Mouse (Mus musculus): ENCODE data around the gene Ugt1a1. TPM values are rescaled to one million over a fixed set of nuclear protein-coding genes. Genes with fewer than 3 reads are reported as not detected.

Ugt1a1 gene
- polyA plus RNA-seq, 1 experiment = 1.8 TPM

DNA sequence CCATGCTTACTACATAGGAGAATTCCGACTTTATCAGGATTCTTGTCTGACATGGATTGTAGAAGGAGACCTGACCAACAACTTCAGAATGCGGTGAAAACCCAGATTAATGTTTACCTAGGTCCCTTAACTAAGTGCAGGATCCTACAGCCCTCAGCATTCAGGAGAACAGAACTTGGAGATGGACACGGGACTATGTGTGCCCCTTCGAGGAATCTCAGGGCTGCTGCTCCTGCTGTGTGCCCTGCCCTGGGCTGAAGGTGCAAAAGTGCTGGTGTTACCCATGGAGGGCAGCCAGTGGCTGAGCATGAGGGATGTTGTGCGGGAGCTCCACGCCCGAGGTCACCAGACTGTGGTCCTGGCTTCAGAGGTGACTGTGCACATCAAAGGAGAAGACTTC, 11.3 kb upstream of the Ugt1a1 start, which contains the start of gene Ugt1a2:
Gene Ugt1a2 (plus strand): TSS at position 146 of the 400 bp plus-strand sequence.
- 86% methylated on average over 7 of the region's 7 CpGs for WGBS

DNA sequence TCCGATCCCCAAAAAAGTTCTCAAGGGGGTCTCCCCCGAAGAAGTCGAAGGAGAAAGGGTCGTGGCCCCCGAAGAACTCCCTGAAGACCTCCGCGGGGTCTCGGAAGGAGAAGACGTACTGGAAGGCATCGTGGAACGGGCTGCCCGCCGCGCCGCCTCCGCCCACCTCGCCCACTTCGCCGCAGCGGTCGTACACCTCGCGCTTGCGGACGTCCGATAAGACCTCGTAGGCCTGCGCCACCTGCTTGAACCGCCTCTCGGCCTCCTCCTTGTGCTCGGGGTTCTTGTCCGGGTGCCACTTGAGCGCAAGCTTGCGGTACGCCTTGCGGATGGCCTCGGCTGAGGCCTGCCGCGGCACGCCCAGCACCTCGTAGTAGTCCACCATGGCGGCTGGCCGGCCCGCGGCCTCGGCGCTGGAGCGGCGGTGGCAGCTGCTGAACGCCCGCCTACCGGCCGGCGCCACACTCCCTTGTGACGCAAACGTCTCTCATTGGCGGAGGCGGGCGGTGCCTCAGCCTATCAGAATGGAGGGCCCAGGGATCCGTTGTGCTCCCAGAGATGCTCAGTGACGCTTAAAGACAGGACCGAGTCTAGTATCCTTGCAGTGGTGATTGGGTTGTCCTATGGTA, 6.4 kb upstream of the Ugt1a1 start, which contains the start of gene Dnajb3:
Gene Dnajb3 (minus strand): TSS at position 489 of the 629 bp plus-strand sequence.
- Histone ChIP-seq H3K27ac (ENCODE audit: control insufficient read depth, insufficient read depth, low read depth, low read length, poor library complexity) (peak within 1 kb of the TSS; percentile 81), H3K4me1 (ENCODE audit: control insufficient read depth, insufficient read depth, low read length) (no peaks in the 10 kb centered on the region; the same call in 1 of the 2 replicates), H3K4me3 (replicated peaks; ENCODE audit: control insufficient read depth, low read depth, low read length) (peak within 1 kb of the TSS; percentile 65)
- 25% methylated on average over 62 of the region's 62 CpGs for WGBS
- peak; percentile 92; the same call in 1 of the 2 replicates for TF ChIP-seq POLR2A (IDR thresholded peaks at IDR 0.05; ENCODE audit: borderline replicate concordance, control insufficient read depth, low read depth, low read length)
- TF ChIP-seq CTCF (IDR thresholded peaks at IDR 0.05; ENCODE audit: control insufficient read depth, insufficient read depth, low read length) = no peak

More for the DNA sequence above, 11.3 kb upstream of the Ugt1a1 start, which contains the start of gene Ugt1a2:
- Histone ChIP-seq H3K27ac (ENCODE audit: control insufficient read depth, insufficient read depth, low read depth, low read length, poor library complexity) (no peak within 1 kb of the TSS), H3K4me1 (ENCODE audit: control insufficient read depth, insufficient read depth, low read length) (no peaks in the 10 kb centered on the region), H3K4me3 (replicated peaks; ENCODE audit: control insufficient read depth, low read depth, low read length) (no peak within 1 kb of the TSS)
- no peak for TF ChIP-seq CTCF (IDR thresholded peaks at IDR 0.05; ENCODE audit: control insufficient read depth, insufficient read depth, low read length)
- TF ChIP-seq POLR2A (IDR thresholded peaks at IDR 0.05; ENCODE audit: borderline replicate concordance, control insufficient read depth, low read depth, low read length) = no peak

DNA sequence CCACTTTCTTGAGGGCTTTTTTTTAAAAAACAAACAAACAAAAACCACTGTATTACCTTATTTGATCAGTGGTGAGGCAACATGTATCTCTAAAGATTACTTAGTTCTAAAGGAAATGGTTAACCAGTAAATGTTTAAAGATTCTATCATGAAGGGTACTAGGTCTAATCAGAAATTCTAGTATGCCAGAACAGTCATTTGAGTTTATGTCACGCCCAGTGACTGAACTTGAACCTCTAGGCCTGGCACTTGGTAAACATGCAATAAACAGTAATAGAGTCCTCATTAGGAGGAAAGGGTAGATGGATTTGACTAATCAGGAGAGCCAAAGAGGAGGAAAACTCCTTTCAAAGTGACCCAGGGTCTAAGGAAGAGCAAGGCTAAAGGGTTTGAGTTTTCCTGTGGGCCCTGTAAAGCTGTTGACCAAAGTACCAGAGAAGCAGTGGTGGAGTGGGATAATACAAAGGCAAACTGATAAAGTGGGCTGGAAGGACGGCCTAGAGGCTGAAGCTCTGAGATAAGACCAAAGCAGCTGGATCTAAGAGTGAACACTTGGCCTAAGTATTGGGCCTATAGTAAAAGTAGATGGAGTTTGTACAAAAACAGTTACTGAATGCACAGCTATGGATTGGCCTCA, 4.8 kb upstream of the Ugt1a1 start:
- no peaks in the 10 kb centered on the region; the same call in 1 of the 2 replicates for H3K4me1 ChIP-seq (ENCODE audit: control insufficient read depth, insufficient read depth, low read length)
- 50% methylated on average over 2 of the region's 2 CpGs for WGBS
- TF ChIP-seq POLR2A (IDR thresholded peaks at IDR 0.05; ENCODE audit: borderline replicate concordance, control insufficient read depth, low read depth, low read length) = no peak
- no peak for TF ChIP-seq CTCF (IDR thresholded peaks at IDR 0.05; ENCODE audit: control insufficient read depth, insufficient read depth, low read length)
- peak overlapping the region; percentile 29; the same call in 1 of the 2 replicates for H3K27ac ChIP-seq (ENCODE audit: control insufficient read depth, insufficient read depth, low read depth, low read length, poor library complexity)
- no peak overlapping the region for H3K4me3 ChIP-seq (replicated peaks; ENCODE audit: control insufficient read depth, low read depth, low read length)

DNA sequence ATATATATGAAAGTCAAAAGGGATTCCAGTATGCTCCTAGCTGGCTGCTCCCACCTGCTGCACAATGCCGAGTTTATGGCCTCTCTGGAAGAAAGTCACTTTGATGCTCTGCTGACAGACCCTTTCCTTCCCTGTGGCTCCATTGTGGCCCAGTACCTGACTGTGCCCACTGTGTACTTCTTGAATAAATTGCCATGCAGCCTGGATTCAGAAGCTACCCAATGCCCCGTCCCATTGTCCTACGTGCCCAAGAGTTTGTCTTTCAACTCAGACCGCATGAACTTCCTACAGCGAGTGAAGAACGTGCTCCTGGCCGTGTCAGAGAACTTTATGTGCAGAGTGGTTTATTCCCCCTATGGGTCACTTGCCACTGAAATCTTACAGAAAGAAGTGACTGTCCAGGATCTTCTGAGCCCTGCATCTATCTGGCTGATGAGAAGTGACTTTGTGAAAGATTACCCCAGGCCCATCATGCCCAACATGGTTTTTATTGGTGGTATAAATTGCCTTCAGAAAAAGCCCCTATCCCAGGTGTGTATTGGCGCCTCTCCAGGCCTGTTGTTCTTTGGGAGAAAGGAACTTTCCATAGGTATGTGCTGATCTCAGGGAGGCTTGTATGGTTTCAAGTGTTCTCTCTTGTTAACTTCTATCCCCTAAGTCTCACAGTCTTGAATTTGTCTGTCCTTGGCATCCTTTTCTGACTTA, 734 bp downstream of the Ugt1a1 start:
- no peaks in the 10 kb centered on the region; the same call in 1 of the 2 replicates for H3K4me1 ChIP-seq (ENCODE audit: control insufficient read depth, insufficient read depth, low read length)
- 60% methylated on average over 8 of the region's 8 CpGs for WGBS
- no peak overlapping the region for H3K4me3 ChIP-seq (replicated peaks; ENCODE audit: control insufficient read depth, low read depth, low read length)
- no peak for TF ChIP-seq CTCF (IDR thresholded peaks at IDR 0.05; ENCODE audit: control insufficient read depth, insufficient read depth, low read length)
- TF ChIP-seq POLR2A (IDR thresholded peaks at IDR 0.05; ENCODE audit: borderline replicate concordance, control insufficient read depth, low read depth, low read length) = no peak
- H3K27ac ChIP-seq (ENCODE audit: control insufficient read depth, insufficient read depth, low read depth, low read length, poor library complexity) = no peak overlapping the region

GRCm38 (mm10) chr1:88213061-88213460, 1.3 kb downstream of the Ugt1a1 start:
- Histone ChIP-seq H3K27ac (ENCODE audit: control insufficient read depth, insufficient read depth, low read depth, low read length, poor library complexity) (no peak overlapping the region), H3K4me3 (replicated peaks; ENCODE audit: control insufficient read depth, low read depth, low read length) (no peak overlapping the region), H3K4me1 (ENCODE audit: control insufficient read depth, insufficient read depth, low read length) (no peaks in the 10 kb centered on the region; the same call in 1 of the 2 replicates)
- TF ChIP-seq POLR2A (IDR thresholded peaks at IDR 0.05; ENCODE audit: borderline replicate concordance, control insufficient read depth, low read depth, low read length) (no peak), CTCF (IDR thresholded peaks at IDR 0.05; ENCODE audit: control insufficient read depth, insufficient read depth, low read length) (no peak)
- 65% methylated on average over 1 of the region's 1 CpGs for WGBS

DNA sequence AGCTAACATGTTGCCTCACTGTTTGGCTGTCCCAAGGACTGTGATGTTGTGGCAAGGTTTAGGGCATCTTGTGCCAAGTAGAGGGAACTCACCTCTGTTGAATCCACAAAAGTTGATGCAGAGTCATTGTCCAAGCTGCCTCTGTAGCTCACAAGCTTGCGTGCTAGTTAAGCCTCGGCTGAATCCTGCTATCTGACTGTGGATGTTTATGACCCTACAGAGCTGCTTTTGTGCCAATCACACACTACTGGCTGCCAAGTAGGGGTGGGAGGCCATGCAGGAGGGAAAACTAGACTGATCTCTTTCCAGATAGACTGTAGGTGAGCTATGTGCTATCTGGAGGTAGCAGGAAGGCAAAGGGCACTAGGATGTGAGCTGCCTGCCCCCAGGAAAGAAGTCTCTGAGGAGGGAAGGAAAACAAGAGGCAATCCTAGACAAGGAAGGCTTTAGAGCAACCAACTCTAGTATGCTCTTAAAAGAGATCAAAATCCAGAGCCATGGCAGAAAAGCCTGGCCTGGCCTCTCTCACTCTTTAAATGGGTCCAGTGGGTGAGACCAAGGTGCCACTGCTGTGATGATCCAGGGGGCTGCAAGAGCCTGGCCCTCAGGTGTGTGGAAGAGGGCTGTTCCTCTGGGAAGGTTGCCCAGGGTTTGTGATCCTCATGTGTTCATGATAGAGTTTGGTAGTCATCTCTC, 2.2 kb downstream of the Ugt1a1 start:
- H3K27ac ChIP-seq (ENCODE audit: control insufficient read depth, insufficient read depth, low read depth, low read length, poor library complexity) = no peak overlapping the region

GRCm38 (mm10) chr1:88214462-88214952, 2.7 kb downstream of the Ugt1a1 start:
- no peaks in the 10 kb centered on the region for H3K4me1 ChIP-seq (ENCODE audit: control insufficient read depth, insufficient read depth, low read length)
- WGBS = 74% methylated on average over 2 of the region's 2 CpGs
- no peak overlapping the region for H3K4me3 ChIP-seq (replicated peaks; ENCODE audit: control insufficient read depth, low read depth, low read length)
- no peak overlapping the region for H3K27ac ChIP-seq (ENCODE audit: control insufficient read depth, insufficient read depth, low read depth, low read length, poor library complexity)
- TF ChIP-seq POLR2A (IDR thresholded peaks at IDR 0.05; ENCODE audit: borderline replicate concordance, control insufficient read depth, low read depth, low read length) = no peak
- TF ChIP-seq CTCF (IDR thresholded peaks at IDR 0.05; ENCODE audit: control insufficient read depth, insufficient read depth, low read length) = no peak

More for the DNA sequence above, 2.2 kb downstream of the Ugt1a1 start:
- 72% methylated on average over 2 of the region's 2 CpGs for WGBS
- TF ChIP-seq CTCF (IDR thresholded peaks at IDR 0.05; ENCODE audit: control insufficient read depth, insufficient read depth, low read length) (no peak), POLR2A (IDR thresholded peaks at IDR 0.05; ENCODE audit: borderline replicate concordance, control insufficient read depth, low read depth, low read length) (no peak)
- no peak overlapping the region for H3K4me3 ChIP-seq (replicated peaks; ENCODE audit: control insufficient read depth, low read depth, low read length)
- H3K4me1 ChIP-seq (ENCODE audit: control insufficient read depth, insufficient read depth, low read length) = no peaks in the 10 kb centered on the region
